Mouse (Mus musculus): Measurements from ENCODE around the gene Olfr741. TPM values are rescaled to one million over a fixed set of nuclear protein-coding genes. Genes with fewer than 3 reads are reported as not detected.

Olfr741 gene
- polyA plus RNA-seq (2021; fragmentation: Nextera tagmentation), result not detected in 2 replicates
- long read RNA-seq, experiment 1, result 0 reads
- long read RNA-seq, experiment 2, result 0 reads

GRCm38 (mm10) chr14:50472438-50472837 lies at the start of gene Olfr741:
TSS of gene Olfr741 (plus strand) at chr14:50472738.

DNA sequence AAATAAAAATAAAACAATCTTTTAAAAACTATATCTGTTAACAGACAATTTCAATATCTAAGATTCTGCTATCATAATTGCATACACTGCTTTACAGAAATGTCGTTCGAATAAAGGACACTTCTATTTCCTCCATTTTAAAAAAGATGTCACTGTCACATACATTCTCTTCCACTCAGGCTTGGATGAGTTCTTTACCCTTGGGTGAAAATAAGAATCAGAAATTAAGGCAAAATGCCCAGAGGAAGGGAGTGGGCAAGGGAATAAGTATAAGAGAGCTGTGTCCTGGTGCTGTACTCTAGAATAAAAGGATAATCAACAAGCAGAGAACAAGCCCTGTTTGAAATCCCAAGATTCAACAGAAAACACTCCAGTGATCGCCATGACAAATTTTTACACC lies 27.3 kb upstream of the Olfr741 start, which contains the start of gene Olfr740:
TSS of gene Olfr740 (plus strand) at position 301 of the 400 bp plus-strand sequence.

DNA sequence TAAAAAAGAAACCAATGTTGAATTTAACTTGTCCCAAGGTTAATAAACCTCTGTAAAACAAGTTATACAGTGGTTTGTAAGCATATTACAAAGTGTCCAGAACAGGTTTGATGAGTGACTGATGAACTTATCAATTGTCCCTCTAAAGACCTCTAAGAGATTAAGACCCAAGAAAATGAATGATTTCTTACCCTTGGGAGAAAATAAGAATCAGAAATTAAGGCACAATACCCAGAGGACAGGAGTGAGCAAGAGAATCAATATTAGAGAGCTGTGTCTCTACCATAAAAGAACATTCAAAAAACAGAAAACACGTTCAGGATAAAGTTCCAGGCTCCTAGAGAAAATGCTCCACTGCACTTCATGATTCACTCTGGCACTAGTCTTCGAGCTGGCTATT lies 30.8 kb downstream of the Olfr741 start, which contains the start of gene Olfr742:
TSS of gene Olfr742 (plus strand) at position 301 of the 400 bp plus-strand sequence.

GRCm38 (mm10) chr14:50521539-50521938 lies 49.0 kb downstream of the Olfr741 start, which contains the start of gene Olfr743:
TSS of gene Olfr743 (plus strand) at chr14:50521839.

Other genes starting within 250 kb of the Olfr741 start
- gene Olfr731, start 230.9 kb upstream of the Olfr741 start, polyA plus RNA-seq (2021; fragmentation: Nextera tagmentation), result not detected in 2 replicates
- not detected in 2 replicates for gene Olfr732, start 188.5 kb upstream of the Olfr741 start, polyA plus RNA-seq (2021; fragmentation: Nextera tagmentation)
- not detected in 2 replicates for gene Olfr733, start 171.2 kb upstream of the Olfr741 start, polyA plus RNA-seq (2021; fragmentation: Nextera tagmentation)
- gene Olfr734, start 146.0 kb upstream of the Olfr741 start, polyA plus RNA-seq (2021; fragmentation: Nextera tagmentation), result not detected in 2 replicates
- not detected in 2 replicates for gene Olfr735, start 123.9 kb upstream of the Olfr741 start, polyA plus RNA-seq (2021; fragmentation: Nextera tagmentation)
- gene Tlr11, start 114.8 kb upstream of the Olfr741 start, polyA plus RNA-seq (2021; fragmentation: Nextera tagmentation), result not detected in 2 replicates
- gene Olfr736, start 91.6 kb upstream of the Olfr741 start, polyA plus RNA-seq (2021; fragmentation: Nextera tagmentation), result not detected in 2 replicates
- not detected in 2 replicates for gene Olfr738, start 65.2 kb upstream of the Olfr741 start, polyA plus RNA-seq (2021; fragmentation: Nextera tagmentation)
- not detected in 2 replicates for gene Olfr739, start 54.1 kb upstream of the Olfr741 start, polyA plus RNA-seq (2021; fragmentation: Nextera tagmentation)
- not detected in 2 replicates for gene Olfr740, start 27.2 kb upstream of the Olfr741 start, polyA plus RNA-seq (2021; fragmentation: Nextera tagmentation)
- not detected in 2 replicates for gene Olfr742, start 30.9 kb downstream of the Olfr741 start, polyA plus RNA-seq (2021; fragmentation: Nextera tagmentation)
- not detected in 2 replicates for gene Olfr743, start 49.1 kb downstream of the Olfr741 start, polyA plus RNA-seq (2021; fragmentation: Nextera tagmentation)
- gene Olfr744, start 142.1 kb downstream of the Olfr741 start, polyA plus RNA-seq (2021; fragmentation: Nextera tagmentation), result not detected in 2 replicates
- gene Olfr745, start 166.7 kb downstream of the Olfr741 start, polyA plus RNA-seq (2021; fragmentation: Nextera tagmentation), result not detected in 2 replicates
- not detected in 2 replicates for gene Olfr746, start 174.3 kb downstream of the Olfr741 start, polyA plus RNA-seq (2021; fragmentation: Nextera tagmentation)
- gene Olfr747, start 220.5 kb downstream of the Olfr741 start, polyA plus RNA-seq (2021; fragmentation: Nextera tagmentation), result not detected in 2 replicates
- gene Olfr748, start 234.6 kb downstream of the Olfr741 start, polyA plus RNA-seq (2021; fragmentation: Nextera tagmentation), result not detected in 2 replicates

All from left cerebral cortex, adult 6 months (tissue).